Mouse (Mus musculus) embryonic fibroblast, embryonic 13.5 days (primary cell): ENCODE data around the gene Ccdc153. TPM values are rescaled to one million over a fixed set of nuclear protein-coding genes. Genes with fewer than 3 reads are reported as not detected.

Experiments used
- H3K27ac ChIP-seq: 2 replicates; pipeline ENCODE4 v1.5.1; 2012; ENCODE audit warnings: low read length, control low read depth, inconsistent platforms; ENCODE audit not compliant: insufficient read depth
- H3K4me1 ChIP-seq: 2 replicates; pipeline ENCODE4 v1.6.1; 2011; ENCODE audit warnings: low read length; ENCODE audit not compliant: control insufficient read depth, insufficient read depth
- H3K4me3 ChIP-seq: 2 replicates; pipeline ENCODE4 v1.5.1; 2011; ENCODE audit warnings: mild to moderate bottlenecking, control low read depth, low read length; ENCODE audit not compliant: insufficient read depth
- CTCF ChIP-seq: IDR thresholded peaks from 2 replicates; pipeline ENCODE4 v1.5.1; 2011; ENCODE audit warnings: mild to moderate bottlenecking, control low read depth, low read length, moderate library complexity, borderline replicate concordance; ENCODE audit not compliant: insufficient read depth
- POLR2A ChIP-seq: IDR thresholded peaks from 2 replicates; pipeline ENCODE4 v1.6.1; 2011; ENCODE audit warnings: low read depth, mild to moderate bottlenecking, control low read depth, low read length, moderate library complexity
- polyA plus RNA-seq: library from polyadenylated mRNA; stranded (reverse); fragments of >200 nt; gene quantifications from 2 replicates; pipeline ENCODE4 v1.2.4, GENCODE M21; 2011; ENCODE audit warnings: low read depth; ENCODE audit not compliant: missing spikeins, insufficient read length

The Ccdc153 gene
- polyA plus RNA-seq, 1 experiment = not detected

DNA sequence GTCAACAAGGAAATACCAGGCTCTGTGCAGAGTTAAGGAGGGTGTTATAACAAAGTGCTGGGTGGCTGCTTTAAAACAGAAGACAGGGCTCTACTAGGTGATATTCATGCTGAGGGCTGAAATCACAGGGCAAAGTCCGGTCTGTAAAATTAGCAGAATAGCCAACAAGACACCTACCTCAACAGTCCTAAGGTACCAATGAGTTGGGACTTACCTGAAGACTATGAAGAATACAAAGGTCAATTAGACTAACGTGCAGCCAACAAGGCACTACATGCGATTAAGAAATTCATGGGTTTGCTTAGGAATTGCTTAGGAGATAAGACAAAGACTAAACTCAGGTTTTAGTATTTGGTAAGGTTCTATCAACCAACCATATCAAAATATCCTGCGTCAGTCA, 31.1 kb upstream of the Ccdc153 start:
- H3K4me3 ChIP-seq = no peak overlapping the region
- no peak overlapping the region for H3K27ac ChIP-seq
- peaks cover 6% of the 10 kb centered on the region; the same call in 1 of the 2 replicates for H3K4me1 ChIP-seq
- TF ChIP-seq POLR2A = no peak
- no peak for TF ChIP-seq CTCF

DNA sequence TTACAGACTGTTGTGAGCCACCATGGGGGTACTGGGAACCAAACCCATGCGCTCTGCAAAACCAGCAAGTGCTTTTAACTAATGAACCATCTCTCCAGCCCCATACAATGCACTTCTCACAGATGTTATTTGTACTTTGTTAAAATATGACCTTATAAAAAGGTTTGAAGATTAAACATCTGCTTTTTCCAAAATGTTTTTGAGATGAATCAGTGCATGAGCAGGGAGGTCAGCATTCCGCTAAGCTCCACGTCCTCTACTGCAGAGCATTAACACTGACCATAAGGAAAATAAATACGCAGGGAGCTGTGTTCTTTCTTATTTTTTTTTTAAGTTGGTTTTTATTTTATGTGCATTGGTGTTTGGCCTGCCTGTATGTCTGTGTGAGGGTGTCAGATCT, 28.1 kb upstream of the Ccdc153 start:
- TF ChIP-seq POLR2A = no peak
- TF ChIP-seq CTCF = no peak
- H3K4me1 ChIP-seq = peaks cover 6% of the 10 kb centered on the region; the same call in 1 of the 2 replicates
- H3K4me3 ChIP-seq = no peak overlapping the region
- H3K27ac ChIP-seq = peak overlapping the region; percentile 57

DNA sequence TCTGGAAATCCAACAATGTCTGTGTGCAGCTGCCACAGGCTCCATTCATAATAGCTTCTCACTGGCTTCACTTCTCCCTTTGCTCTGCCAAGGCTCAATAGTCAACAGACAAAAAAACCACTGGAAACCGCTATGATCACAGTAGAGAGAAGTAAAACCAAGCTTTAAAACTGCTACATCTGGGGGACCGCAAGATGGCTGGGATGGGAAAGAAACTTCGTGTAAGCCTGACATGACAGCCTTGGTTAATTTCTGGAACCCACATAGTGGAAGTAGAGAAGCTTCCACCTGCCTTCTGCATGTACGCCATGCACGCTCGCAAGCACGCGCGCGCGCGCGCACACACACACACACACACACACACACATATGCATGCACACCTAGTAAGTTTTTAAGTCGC, 26.9 kb upstream of the Ccdc153 start:
- Histone ChIP-seq H3K4me1 (peaks cover 6% of the 10 kb centered on the region; the same call in 1 of the 2 replicates), H3K4me3 (no peak overlapping the region), H3K27ac (no peak overlapping the region)
- TF ChIP-seq CTCF = no peak
- no peak for TF ChIP-seq POLR2A

DNA sequence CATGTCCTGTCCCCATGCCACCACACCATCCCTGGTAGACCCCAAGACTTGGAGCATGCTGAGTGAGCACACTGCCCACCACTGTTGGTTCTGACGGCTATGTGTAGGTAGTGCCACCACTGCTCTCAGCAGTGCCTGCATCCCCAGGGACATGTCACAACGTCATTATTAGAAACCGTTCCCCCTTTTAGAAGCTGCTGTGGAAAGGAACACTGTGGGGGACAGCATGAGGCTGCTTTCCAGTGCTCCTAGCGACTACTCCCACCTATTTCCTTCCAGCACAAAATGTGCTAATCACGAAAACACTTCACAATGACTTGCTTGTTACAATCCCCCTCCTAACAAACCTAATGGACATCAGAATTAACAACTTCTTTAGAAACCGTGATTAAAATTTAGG, 14.5 kb upstream of the Ccdc153 start:
- no peak overlapping the region for H3K4me3 ChIP-seq

DNA sequence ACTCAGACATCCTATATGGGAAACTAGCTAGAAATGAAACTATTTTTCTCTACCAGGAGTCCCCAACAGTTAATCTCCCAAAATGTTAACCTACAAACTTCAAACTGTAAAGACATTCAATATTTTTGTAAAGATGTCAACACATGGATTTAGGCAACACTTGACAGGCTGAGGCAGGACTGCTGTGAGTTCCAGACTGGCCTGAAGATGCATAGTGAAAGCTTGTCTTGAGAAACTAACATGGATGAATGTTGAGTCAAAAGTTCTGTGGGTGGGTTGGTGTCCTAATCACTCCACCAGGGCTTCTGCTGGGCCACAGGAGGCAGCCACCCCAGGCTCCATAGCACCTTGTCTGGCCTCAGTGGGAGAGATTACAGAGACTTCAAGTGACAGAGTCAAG, 8.9 kb upstream of the Ccdc153 start:
- TF ChIP-seq CTCF = no peak
- no peak for TF ChIP-seq POLR2A
- Histone ChIP-seq H3K4me3 (peak overlapping the region; percentile 31; the same call in 1 of the 2 replicates), H3K27ac (no peak overlapping the region), H3K4me1 (peaks cover 9% of the 10 kb centered on the region; the same call in 1 of the 2 replicates)

More for the DNA sequence above, 14.5 kb upstream of the Ccdc153 start:
- Histone ChIP-seq H3K27ac (no peak overlapping the region), H3K4me1 (0 out of 2 replicates have a peak, but pooled peaks cover 5% of the 10 kb centered on the region)
- TF ChIP-seq POLR2A = no peak
- TF ChIP-seq CTCF = no peak

DNA sequence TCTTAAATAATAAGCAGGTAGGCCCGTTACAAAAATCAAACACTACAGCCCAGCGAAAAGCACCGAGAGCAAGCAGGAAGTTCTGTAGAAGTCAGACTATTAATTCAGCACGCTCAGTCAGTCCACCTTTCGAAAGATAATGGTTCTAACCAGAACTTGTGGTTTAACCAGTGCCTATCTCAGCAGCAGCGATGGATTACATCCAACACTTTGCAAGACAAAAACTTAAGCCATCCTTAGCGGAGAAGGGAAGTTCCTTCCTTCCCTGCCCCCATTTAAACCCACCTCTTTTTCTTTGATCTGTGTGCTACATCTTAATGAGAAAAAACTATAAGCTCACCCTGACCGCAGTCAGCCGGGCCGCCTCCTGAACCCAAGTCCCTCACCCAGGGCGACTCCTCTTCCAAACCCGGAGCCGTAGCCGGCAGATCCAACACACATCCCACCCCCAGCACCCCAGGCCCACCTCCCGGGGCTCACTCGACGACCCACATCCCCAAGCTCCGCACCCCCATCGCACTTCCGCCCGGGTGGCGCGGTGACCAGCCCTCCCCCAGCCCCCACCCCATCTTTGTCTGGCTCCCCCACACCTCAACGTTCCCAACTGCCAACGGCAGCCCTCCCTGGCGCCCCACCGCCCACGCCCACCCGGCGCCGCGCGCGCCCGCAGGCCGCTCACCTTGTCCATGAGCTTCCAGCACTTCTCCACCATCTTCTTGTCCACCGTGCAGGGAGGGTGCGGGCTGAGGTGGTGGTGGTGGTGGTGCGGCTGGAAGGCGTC, 7.3 kb upstream of the Ccdc153 start:
- TF ChIP-seq CTCF (no peak), POLR2A (no peak)
- peak overlapping the region; percentile 90 for H3K27ac ChIP-seq
- peaks cover 9% of the 10 kb centered on the region; the same call in 1 of the 2 replicates for H3K4me1 ChIP-seq
- peak overlapping the region; percentile 100 for H3K4me3 ChIP-seq

DNA sequence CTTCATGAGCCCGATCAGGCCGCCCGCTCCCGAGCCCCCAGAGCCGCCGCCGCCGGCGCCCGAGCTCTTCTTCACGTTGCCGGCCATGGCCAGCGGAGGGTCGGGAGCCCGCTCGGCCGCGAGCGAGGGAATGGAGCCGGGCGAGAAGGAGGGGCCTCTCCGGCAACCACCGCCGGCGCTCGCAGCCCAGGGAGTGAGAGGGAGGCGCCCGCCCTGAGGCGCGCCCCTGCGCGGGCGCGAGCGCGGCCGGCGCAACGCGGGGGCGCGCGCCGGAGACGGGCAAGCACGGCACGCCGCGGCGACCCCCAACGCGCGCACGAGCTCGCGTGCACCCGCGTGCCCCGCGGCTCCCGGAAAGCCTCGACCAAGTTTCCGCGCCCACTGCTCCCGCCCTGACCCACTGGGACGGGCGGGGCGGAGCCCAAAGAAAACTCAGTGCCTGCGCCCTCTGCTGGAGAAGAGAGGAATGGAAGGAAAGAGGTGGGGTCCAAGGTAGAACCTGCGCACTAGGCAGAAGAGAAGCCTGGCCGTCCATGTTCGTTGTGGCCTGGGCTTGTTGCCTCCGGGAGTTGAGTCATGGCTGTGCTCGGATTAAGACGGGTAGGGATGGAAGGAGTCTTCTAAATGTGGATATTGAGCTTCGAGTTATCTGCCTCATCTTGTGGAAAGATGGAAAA, 6.5 kb upstream of the Ccdc153 start, which contains the start of gene Cbl:
Cbl (minus strand) TSS at position 248 of the 677 bp plus-strand sequence.
- TF ChIP-seq POLR2A (peak; percentile 78), CTCF (peak; percentile 70)
- Histone ChIP-seq H3K4me1 (peaks cover 9% of the 10 kb centered on the region; the same call in 1 of the 2 replicates), H3K4me3 (peak within 1 kb of the TSS; percentile 100), H3K27ac (peak within 1 kb of the TSS; percentile 90)

DNA sequence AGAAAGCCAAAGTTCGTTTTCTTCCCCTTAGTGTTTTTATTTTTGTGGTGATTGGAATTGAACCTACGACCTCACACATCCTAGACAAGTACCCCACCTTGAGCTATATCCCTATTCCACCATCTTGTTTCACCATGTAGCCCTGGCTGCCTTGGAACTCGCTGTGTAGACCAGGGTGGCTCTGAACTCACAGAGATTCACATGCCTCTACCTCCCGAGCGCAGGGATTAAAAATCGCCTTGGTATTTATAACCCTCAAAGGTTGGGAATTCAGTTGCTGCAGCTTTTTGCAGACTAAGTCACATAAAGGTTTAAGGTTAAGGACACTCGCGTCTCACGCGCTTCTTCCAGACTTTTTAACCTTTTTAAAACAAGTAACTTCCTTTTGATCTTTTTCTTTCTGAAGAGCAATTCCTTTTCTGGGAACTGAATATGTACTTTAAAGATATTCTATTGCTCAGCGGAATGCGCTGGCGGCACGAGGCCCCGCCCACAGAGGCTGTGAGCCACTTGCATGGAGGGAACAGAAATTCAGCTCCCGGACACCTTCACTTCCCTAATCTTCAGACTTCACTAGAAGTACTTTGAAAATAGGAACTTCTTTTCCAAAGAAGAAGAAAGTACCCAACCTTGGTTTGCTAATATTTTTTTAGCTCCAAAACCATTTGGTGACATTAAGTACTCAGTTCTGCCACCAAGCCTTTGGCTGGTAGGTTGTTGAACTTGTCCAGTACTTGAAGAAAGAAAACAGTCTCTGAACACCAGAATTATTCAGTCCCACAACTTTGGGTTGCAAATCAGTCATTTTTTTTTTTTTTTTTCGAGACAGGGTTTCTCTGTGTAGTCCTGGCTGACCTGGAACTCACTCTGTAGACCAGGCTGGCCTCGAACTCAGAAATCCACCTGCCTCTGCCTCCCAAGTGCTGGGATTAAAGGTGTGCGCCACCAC, 5.7 kb upstream of the Ccdc153 start:
- H3K4me3 ChIP-seq = peak overlapping the region; percentile 8; the same call in 1 of the 2 replicates
- TF ChIP-seq CTCF (no peak), POLR2A (peak; percentile 17; the same call in 1 of the 2 replicates)
- H3K4me1 ChIP-seq = peaks cover 9% of the 10 kb centered on the region; the same call in 1 of the 2 replicates
- H3K27ac ChIP-seq = peak overlapping the region; percentile 65

DNA sequence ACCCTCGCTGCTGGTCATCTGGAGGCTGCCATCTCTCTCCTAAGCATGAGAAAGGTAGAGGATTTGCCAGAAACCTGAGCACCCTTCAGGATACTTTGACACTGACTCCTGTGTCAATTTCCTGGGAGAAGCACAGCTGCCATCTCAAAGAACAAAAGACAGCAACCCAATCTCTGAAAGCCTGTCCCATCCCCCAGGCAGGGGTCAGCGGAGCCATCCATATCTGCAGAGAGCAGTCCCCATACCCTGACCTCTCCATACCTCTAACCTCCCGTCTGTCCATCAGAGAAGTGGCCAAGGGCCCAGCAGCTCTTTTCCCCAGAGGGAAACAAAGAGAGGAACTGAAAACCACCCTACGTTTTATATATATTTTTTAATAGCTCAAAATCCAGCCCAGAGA, 3.9 kb upstream of the Ccdc153 start:
- TF ChIP-seq POLR2A (no peak), CTCF (no peak)
- 0 out of 2 replicates have a peak, but pooled peaks cover 2% of the 10 kb centered on the region for H3K4me1 ChIP-seq
- no peak overlapping the region for H3K4me3 ChIP-seq
- no peak overlapping the region for H3K27ac ChIP-seq
